Mouse (Mus musculus) gastrocnemius, postnatal 14 days (tissue): ENCODE data around the gene Tgfbr2. TPM values are rescaled to one million over a fixed set of nuclear protein-coding genes. Genes with fewer than 3 reads are reported as not detected.
A peak's percentile ranks its signal among the peaks of the same experiment; 100 is the strongest.

ENCODE experiments used
- DNase-seq: peaks from one replicate; pipeline ENCODE4 v3.0.0; 2021; ENCODE audit warnings: mixed read lengths
- intact Hi-C: fragments of 180-260 bp; cut with DNase I; formaldehyde crosslinking; loops from one replicate; pipeline ENCODE4 v1.15.1; 2025; ENCODE audit warnings: low total_unique reads
- total RNA-seq, 2 experiments: library from RNA; stranded (reverse); gene quantifications; 2 replicates each; pipeline ENCODE4 v1.2.3; 2021

Gene Tgfbr2
- total RNA-seq, 2 experiments from 2014 or later: 29.9 to 36.5 TPM

DNA sequence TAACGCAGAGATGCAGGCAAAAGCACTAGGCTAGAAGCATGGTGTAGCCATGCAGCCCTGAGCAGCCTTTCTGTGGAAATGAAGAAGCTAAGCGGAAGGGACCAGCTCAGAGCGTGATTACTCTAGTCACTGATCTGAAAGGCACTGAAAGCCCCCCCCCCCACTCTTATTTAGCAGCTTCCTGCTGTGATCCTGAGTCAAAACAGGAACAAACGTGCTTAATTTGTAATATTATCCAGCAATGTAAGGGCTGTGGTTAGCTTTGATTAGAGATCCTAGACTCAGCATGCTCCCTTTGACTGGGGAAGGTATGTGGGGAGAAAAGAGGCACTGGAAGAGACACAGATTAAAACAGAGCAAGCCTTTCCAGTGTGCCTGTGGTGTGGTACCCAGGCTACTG lies 48.7 kb downstream of the Tgfbr2 start:
- intact Hi-C loops: no loop called here
- DNase-seq: no peak

DNA sequence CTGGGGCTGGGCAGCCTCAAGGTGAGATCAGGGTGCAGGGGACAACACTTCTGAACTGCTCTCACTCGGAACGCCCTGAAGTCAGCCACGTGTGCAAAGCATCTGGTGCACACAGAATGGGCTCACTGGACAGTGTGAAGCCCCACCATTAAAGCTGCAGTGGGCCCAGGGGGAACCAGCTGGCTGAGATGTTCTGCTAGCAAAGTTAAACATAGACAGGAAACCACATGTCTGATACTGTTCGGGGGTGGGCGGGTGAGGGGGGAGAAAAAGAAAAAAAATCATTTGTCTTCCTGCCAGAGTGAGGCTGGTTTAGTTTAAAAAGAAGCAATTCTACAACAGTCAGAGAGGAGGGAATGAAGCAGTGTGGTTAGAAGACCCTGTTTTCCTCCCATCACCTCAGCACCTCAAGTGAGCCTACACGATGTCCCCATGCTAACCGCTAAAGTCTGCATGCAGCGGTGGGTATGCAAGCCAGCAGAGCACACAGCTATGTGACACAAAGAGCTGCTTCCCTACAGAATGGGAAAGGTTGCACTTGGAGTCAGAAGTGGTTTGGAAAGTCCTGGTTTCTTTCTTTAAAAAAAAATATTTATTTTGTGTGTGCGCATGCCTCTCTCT lies 52.1 kb downstream of the Tgfbr2 start:
- DNase-seq: peak; percentile 59
- intact Hi-C loops: no loop called here

GRCm38 (mm10) chr9:116122544-116122943 lies 52.6 kb downstream of the Tgfbr2 start:
- no peak for DNase-seq
- intact Hi-C loops: no loop called here

DNA sequence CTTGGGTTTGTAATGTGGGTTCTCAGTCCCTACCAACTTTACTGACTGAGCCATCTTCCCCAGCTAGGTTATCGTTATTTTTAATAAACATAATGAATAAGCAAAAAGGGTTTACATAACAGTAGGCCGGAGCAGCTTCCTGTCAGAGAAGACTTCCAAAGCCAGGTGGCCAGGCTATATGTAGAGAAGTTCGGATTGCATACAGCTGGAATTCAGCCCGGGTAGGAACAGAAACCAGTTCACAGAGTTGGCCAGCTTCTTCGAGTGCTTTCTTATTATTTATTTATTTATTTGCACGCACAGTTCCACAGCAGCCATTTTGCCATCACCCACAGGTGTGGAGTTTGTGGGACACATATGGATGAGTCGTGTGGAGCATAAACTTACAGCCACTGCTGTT lies 53.7 kb downstream of the Tgfbr2 start:
- intact Hi-C loops: no loop called here
- DNase-seq: no peak

DNA sequence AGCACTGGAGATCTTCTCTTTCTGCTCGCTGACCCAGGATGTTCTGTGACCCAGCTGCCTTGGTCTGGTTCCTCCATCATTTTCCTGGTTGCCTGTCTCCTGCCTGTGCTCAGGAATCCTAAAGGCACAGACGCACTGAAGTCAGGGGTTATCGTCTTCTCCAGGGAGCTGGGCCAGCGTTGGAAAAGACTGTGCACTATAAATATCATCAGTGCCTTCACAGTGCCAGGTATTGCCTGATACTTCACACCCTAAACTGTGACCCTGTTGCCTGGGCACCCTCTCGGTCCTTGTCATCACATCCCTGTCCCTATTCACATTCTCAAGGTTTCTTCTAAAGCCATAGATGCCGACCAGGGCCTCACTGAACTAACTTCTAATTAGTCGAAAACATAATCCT lies 55.2 kb downstream of the Tgfbr2 start:
- peak; percentile 35 for DNase-seq
- intact Hi-C loops: no loop called here

DNA sequence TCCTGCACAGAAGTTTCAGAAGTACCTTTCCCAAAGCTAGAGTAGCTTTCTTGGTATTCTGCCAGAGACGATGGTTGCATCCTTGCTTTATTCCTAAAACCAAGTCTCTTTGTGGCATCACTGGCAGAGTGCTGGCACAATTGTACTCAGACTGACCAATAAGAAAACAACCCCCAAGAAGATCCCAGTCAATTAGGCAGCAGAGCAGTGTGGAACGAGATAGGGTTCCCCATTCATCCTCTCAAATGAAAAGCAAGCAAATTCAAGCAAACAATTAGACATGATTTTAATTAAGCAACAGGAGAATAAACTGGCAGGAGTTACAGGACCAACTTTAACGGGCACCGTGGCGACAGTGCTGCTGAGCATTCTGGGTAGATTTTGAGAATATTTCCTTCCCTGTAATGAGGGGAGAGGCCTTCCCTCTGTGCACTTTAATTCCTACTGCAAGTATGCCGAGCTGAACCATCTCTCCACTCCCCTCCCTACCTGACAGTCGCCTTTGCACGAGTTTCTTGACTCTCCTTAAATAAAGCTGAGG lies 56.8 kb downstream of the Tgfbr2 start:
- no peak for DNase-seq
- intact Hi-C loops: no loop called here

GRCm38 (mm10) chr9:116115875-116116274 lies 59.3 kb downstream of the Tgfbr2 start:
- intact Hi-C loops: no loop called here
- DNase-seq: no peak

- intact Hi-C loops: no loop called here
- DNase-seq: no peak
These were observed 60.8 kb downstream of the Tgfbr2 start for GRCm38 (mm10) chr9:116114339-116114738.

- intact Hi-C loops: no loop called here
These were observed 63.8 kb downstream of the Tgfbr2 start for GRCm38 (mm10) chr9:116111149-116111970.

GRCm38 (mm10) chr9:116108729-116109128 lies 66.4 kb downstream of the Tgfbr2 start:
- intact Hi-C loops: no loop called here
- DNase-seq: no peak

More at GRCm38 (mm10) chr9:116111149-116111970, 63.8 kb downstream of the Tgfbr2 start:
- no peak for DNase-seq

GRCm38 (mm10) chr9:116104770-116105169 lies 70.4 kb downstream of the Tgfbr2 start:
- DNase-seq: no peak
- intact Hi-C loops: no loop called here

- no peak for DNase-seq
- intact Hi-C loops: no loop called here
These were observed 73.3 kb downstream of the Tgfbr2 start for GRCm38 (mm10) chr9:116101842-116102241.

- intact Hi-C loops: no loop called here
- DNase-seq: peak; percentile 40
These were observed 75.1 kb downstream of the Tgfbr2 start for GRCm38 (mm10) chr9:116100015-116100414.

DNA sequence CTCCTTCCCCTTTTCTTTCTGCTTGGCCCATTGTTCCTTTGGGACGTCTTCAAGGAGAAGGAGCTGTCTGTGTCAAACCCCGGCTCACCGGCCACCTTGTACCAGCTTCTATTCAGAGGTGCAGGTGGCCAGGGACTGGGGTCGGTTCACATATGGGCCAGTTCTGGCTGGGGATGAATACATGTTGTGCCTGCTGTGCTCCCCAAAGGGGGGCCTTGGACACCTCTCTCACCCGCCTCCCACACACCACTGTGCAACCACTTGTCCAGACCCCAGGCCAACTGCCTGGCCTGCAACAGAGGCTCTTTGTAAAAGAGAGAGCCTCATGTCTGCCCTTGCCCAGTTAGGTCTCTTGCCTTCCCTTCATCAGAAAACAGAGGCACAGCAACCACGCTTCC lies 75.6 kb downstream of the Tgfbr2 start:
- intact Hi-C loops: loop anchor here (10.0 kb wide), 1 partner anchor 285 kb away; no protein-coding TSS in a partner anchor
- DNase-seq: peak; percentile 44

DNA sequence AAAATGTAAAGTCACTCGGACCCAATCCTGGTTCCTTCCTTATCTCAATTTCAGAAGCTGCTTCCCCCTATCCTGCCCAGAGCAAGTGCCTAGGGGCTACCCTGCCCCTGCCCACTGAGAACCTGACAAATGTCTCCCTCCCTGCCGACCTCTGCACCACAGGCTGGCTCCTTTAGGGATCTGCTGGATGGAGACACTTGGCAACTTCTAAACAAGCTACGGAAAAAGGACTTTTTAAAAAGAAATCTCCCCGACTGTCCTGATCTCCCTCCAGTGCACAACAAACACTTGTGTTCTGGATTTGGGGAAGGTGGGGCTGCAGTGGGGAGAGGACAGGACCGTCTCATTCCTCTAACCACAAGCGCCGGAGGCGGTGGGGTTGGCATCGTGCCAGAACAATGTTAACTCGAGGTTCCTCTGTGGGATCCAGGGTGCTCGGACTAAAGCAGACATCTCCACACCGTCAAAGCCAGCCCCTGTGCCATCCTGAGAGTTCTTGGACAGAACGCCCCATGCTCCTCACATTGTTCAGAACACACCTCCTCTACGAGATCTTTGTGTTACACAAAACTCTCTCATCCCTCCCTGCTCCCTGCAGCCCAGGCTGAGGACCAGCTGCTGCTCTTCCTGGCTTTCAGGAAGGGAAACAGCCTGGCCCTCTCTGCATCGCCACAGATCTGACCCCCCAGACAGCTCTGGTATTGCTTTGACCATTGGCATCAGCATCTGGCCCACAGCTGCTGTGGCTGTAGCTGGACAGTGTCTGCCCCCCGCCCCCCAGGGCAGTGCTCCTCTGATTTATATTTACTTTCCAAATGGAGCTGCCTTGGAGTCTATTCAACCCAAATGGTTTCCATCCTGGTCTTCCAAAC lies 76.2 kb downstream of the Tgfbr2 start:
- intact Hi-C loops: loop anchor here (10.0 kb wide), 1 partner anchor 286 kb away; no protein-coding TSS in a partner anchor
- DNase-seq: peak; percentile 70

- intact Hi-C loops: loop anchor here (10.0 kb wide), 1 partner anchor 293 kb away; no protein-coding TSS in a partner anchor
- DNase-seq: no peak
These were observed 83.2 kb downstream of the Tgfbr2 start for GRCm38 (mm10) chr9:116091921-116092320.

GRCm38 (mm10) chr9:116091101-116091841 lies 83.9 kb downstream of the Tgfbr2 start:
- intact Hi-C loops: loop anchor here (10.0 kb wide), 1 partner anchor 294 kb away; no protein-coding TSS in a partner anchor
- no peak for DNase-seq

- no peak for DNase-seq
- intact Hi-C loops: loop anchor here (10.0 kb wide), 1 partner anchor 295 kb away; no protein-coding TSS in a partner anchor
These were observed 84.9 kb downstream of the Tgfbr2 start for GRCm38 (mm10) chr9:116090296-116090695.

- peak; percentile 26 for DNase-seq
- intact Hi-C loops: no loop called here
These were observed 86.2 kb downstream of the Tgfbr2 start for GRCm38 (mm10) chr9:116088912-116089311.
